In the genomic region with DNA sequence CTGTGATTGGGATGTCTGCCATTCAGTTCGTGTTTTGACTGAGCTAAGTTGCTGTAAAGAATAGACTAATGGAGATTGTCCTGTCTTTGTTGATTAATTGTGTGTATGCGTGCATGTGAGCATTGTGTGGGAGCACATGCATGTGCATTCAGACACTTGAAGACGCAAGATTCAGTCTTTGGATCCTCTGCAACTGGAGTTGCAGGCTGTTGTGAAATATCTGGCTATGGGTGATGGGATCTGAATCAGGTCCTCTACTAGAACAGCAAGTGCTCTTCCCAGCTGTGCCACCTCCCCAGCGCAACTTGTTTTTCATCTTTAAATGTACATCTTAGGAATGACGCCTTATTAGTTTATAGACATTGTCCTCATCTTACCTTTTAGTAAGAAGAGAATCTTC, we compare ENCODE assay signal across 21 mouse cellular contexts.
"Had no signal": no experiment of that assay in that cellular context is flagged by ENCODE, and none has a peak within 500 bp of the region (broad histone marks: within the 10 kb centered on the region; RNA-seq: fewer than 3 reads in every experiment).

No protein-coding gene starts in this region.

- ATAC-seq: forebrain, embryonic 13.5 days; forebrain, embryonic 14.5 days; forebrain, embryonic 15.5 days; forebrain, embryonic 16.5 days; forebrain, postnatal 0 days had no signal

- DNase-seq: cerebellum, adult 2 months; cerebellum, adult 8-10 months; cerebellum, adult 9-11 months; cerebellum, postnatal 10 days; cerebellum, postnatal 14 days; cerebellum, postnatal 25 days; cerebellum, postnatal 36 days; embryo, embryonic 11 days; forebrain, postnatal 0 days; gastrocnemius, adult 2 months; gastrocnemius, postnatal 10 days; gastrocnemius, postnatal 14 days; gastrocnemius, postnatal 25 days; gastrocnemius, postnatal 36 days; heart, adult 11 months; heart, adult 18-20 months; heart, adult 2 months had no signal
